Mouse (Mus musculus): Measurements from ENCODE around the gene Zmynd12.

Gene Zmynd12

DNA sequence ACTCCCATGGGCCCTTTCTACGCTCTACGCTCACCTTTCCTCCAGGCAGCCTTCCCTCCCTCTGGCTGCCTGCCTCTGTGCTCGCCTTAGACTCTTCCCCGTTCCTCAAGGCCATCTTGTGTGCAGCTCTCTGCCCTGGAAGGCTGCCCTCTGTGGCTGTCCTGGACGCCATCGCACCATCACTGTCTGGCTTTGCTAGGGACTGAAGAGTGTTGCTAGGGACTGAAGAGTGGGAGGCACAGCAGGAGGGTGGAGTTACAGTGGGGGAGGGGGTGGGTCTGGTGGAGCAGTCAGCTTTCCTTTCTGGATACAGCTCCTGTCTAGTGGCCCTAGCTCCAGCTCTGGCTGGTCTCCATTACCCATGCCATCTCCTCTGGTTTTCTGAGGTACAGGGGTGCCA is 19.9 kb downstream of the Zmynd12 start:
- intact Hi-C loops (cut with DNase I): no loop called here

DNA sequence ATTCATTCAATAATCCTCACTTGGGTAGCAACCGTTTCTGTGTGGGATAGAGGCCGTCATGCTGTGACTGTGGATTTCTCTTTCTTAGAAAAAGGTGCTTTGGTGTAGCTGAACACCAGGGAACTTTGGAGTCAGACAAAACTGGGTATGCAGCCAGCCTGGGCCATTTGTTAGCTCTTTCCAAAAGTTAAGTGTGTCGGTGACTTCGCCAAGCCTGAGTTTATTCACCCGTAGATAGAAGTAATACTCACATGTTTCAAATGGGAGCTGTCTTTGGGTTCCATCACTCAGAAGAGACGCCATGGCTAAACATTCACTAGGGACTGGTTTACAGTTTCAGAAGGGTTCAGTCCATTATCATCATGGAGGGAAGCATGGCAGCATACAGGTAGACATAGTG is 24.6 kb downstream of the Zmynd12 start:
- intact Hi-C loops (cut with DNase I): no loop called here

DNA sequence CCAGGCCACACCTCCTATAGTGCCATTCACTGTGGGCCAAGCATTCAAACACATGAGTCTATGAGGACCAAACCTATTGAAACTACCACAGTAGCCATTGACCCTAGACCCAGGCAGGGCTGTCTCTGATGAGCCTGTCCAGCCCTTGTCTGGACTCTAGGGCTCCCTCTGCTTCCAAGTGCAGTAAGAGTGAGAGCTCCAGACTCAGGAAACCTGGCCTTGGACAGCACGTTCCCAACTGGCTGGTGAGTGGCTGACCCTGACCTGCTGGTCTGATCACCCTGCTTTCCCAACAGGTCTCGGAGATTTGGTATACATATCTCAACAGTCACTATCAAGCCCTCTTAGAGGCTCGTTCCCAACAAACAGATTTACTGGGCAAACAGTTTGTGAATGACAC is 25.2 kb downstream of the Zmynd12 start:
- intact Hi-C loops (cut with DNase I): no loop called here

DNA sequence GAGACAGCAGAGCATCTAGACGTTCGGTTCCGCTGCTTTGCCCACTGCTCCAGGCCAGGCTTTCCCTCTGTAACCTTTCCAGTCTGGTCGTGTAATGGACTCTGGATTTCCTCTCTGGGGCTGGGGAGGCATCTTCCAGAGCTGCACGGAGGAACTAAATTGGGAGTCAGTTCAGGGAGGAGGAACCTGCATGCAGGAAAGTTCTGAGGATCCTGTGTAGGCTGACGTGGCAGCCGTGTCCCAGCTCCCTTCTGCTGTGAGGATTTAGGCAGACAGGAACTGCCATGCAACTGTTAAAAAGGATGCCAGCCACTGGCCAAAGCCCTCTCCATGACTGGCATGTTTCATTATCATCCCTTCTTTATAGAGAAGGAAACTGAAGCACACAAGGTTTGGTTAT is 27.8 kb downstream of the Zmynd12 start:
- intact Hi-C loops (cut with DNase I): no loop called here

DNA sequence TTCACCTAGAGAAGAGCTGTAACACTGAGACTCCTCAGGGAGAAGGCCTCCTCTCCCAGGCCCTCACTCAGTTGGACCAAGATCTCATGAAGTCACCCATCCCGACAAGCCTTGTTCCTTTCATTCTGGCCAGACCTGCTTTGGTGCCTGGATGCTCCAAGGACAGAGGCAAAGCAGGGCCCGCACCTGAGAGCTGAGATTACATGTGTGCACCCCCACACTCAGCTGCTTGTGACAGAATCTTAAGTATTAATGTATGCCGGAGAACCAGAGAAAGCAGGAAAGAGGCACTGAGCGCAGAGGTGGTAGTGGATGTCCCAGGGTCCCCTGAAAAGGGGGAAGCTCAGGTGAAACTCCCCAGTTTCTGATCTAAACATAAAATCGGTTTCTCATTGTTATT is 30.5 kb downstream of the Zmynd12 start:
- intact Hi-C loops (cut with DNase I): no loop called here

DNA sequence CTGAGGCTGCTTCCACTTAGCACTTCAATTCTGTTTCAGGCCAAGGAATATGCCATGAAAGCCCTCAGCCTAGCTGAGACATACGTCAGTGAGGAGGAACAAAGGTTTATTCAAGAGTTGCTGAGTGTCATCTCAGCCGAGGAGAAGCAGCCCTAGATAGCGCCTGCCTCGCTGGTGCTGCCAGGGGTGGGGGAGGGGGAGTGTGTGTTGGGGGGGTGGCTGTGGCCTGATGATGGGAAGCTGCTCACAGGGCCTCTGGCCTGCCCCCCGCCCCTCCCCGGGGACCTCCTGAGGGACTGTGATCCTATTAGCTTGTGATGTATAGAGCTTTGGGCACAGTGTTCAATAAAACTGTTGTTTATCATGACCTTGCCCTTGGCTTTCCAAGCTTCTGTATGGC is 30.9 kb downstream of the Zmynd12 start:
- intact Hi-C loops (cut with DNase I): no loop called here

DNA sequence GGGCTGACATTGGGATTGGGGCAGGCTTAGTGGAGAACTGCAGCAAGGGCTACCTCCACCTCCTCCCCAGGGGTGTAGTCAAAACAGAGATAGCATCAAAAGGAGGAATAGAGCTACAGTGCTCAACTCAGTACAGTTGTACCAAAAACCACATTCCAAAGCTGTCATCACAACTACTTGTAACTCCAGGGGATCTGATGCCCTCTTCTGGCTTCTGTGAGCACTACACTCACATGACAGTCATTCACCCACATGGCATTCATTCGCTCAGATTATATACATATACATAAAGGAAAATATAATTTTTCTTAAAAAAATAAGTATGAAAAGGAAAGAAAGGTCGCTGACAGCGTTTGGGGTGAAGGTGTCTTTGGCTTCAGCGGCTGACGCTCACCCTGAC is 37.7 kb downstream of the Zmynd12 start:
- intact Hi-C loops (cut with DNase I): loop anchor here (10.0 kb wide), 1 partner anchor 65 kb away; no protein-coding TSS in a partner anchor

DNA sequence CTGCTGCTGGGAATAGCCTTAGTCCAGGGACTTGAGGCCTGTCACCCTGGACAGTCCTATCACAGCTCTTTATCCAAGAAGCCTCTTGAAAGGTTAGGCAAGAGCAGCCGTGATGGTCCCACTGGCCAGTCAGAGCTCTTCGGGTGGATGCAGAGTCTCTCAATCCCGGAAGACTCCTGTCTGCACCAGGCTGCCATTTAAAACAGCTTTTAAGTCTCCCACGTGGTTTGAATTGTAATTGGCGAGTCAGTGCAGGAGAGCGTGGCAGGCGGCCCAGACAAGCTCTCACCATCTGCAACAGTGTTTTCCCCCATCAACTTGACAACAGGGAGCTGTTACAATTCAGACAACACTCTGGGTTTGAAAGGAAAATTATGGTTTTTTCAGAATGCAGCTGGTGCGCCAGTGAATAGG is 38.1 kb downstream of the Zmynd12 start:
- intact Hi-C loops (cut with DNase I): loop anchor here (10.0 kb wide), 1 partner anchor 66 kb away; no protein-coding TSS in a partner anchor

DNA sequence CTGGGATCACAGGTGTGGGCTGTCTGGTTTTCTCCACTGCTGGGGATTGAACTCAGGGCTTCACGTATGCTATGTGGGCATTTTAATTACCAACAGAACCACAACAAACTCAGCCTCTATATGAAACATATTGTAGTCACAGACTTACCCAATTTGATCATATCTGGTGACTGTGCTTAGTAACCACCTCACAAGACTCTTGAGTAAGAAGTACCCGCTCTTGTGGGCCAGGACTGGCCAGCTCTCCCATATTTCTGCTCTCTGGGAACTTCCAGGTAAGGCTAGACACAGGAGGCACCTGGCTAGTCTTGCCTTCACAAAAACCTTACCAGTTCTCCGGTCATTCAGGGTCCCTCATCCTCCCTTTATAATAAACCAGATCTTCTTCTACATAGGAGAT is 39.8 kb downstream of the Zmynd12 start:
- intact Hi-C loops (cut with DNase I): loop anchor here (10.0 kb wide), 1 partner anchor 68 kb away; no protein-coding TSS in a partner anchor

DNA sequence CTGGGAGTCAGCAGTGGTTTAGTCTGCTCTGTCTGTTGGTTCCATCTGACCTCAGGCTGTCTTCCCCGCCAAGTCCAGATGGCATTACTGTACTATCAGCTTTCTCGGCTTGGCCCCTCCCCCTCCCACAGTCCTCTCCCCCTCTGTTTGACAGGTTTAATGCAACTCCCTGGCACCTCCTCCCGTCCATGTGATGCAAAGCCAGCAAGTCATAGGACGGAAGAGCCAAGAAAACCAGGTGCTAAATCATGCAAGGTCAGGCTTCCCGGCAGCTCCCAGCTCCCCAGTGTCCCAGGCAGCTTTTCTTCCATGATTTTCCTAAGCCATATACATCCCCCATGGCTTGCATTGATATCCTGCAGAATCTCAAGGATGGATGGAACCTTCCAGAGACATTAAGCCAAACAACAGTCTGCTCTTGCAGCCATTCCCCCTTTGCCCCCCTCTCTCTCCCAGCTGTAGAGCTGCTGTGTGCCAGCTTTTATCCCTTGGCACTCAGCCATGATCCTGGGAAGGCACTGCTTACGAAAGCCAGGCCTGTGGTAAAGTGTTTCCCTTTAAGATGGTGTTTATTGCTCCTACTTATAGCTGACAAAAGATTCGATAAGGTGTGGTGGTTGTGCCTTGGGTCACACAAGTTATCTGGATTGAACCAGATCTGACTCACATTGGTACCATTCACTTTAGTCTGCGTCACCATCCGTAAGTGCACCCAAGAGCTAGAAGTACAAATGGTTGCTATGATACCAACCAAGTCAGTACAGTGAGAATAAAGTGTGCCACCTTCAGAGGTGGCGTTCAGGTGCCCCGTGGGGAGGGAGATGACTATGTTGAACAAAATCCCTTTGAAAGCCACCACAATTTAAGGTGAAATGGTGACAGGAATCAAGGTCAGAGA is 40.5 kb downstream of the Zmynd12 start:
- intact Hi-C loops (cut with DNase I): loop anchor here (10.0 kb wide), 1 partner anchor 68 kb away; no protein-coding TSS in a partner anchor

DNA sequence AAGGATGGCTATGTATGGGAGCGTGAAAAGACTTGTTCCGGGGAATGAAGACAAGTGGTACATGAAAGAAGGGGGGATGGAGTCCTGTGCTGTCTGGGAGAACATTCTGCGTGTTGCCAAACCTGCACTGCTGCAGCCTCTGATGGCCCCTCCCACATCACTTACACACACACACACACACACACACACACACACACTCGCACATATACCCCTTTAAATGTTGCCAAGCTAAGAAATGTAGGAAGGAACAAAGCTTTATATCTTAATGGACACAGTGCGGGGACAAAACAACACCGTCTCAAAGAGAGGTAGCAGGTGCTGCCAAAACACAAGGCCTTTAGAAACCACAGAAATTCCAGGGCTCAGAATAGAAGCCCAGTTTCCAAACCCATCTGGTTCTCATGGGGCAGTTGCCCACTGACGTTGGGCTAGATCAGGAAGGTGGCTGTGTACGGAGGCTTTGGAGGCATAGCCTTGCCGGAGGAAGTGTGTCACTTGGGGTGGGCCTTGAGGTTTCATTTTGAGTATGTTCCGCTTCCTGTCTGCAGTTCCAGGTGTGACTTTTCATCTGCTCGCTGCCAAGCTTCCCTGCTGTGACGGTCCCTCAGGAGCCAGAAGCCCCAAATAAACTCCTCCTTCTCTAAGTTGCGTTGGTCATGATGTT is 41.3 kb downstream of the Zmynd12 start:
- intact Hi-C loops (cut with DNase I): loop anchor here (10.0 kb wide), 1 partner anchor 69 kb away; no protein-coding TSS in a partner anchor

DNA sequence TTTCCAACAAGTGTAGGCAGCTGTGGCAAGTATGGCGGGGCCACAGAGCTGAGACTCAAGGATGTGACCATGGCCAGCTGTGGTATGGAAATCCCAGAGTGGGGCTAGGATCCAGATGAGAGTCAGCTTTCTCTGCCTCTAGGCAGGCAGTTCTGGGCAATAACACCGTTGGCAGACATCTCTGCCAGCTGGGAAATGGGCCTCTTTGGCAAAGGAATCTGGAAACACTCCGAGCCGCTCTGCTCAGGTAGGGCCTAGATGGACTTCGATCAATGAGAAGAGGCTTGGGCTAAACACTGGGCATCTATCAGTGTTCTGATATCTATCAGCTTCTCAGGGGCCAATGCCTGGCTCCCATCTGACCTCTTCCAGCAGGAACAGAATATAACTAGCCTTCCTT is 43.2 kb downstream of the Zmynd12 start:
- intact Hi-C loops (cut with DNase I): loop anchor here (10.0 kb wide), 1 partner anchor 71 kb away; no protein-coding TSS in a partner anchor

DNA sequence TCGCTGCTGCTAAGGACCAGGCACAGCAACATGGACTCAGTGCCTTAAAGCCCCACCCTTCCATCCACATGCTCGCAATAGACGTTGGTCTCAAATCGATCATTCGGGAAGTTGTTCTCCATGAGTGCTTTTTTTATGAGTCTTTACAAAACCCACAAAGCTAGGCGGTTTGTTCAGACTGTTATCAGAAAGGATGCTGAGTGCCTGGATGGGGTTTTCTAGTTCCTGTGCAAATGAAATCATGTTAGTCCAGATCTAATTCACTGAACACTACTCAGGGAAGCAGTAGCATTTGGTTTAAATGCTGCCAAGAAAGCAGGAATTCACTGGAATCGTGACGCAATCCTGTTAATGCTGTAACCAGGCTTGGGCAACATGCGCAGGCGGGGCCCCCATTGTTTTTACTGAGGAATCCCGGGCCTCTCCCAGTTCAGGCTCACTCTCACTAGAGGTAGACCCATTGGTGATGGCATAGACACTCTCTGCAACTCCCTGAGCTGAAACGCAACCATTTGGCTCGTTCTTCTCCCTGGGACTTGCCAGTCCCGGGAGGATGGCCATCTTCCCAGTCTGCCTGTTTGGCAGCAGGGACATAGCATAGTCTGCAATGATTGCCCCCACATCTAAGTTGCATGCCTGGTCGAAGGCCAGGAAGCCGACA is 45.2 kb downstream of the Zmynd12 start:
- intact Hi-C loops (cut with DNase I): loop anchor here (10.0 kb wide), 1 partner anchor 73 kb away; no protein-coding TSS in a partner anchor

DNA sequence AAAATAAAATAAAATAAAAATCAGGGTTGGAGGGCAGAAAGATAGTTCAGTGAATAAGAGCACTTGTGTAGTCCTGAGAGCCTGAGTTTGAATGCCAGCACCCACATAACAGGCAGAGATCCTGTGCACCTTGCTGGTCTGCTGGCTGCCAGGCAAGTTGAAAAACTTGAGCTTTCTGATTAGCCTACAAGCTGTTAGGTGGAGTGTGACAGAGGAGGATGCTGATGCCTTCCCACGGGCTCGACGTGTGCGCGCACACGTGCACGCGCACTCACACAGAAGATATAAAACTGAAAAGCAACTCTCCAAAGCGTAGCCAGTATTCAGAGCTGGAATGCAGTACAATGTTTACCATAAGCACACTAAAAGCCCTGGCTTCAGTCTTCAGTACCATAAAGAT is 49.9 kb downstream of the Zmynd12 start:
- intact Hi-C loops (cut with DNase I): no loop called here

DNA sequence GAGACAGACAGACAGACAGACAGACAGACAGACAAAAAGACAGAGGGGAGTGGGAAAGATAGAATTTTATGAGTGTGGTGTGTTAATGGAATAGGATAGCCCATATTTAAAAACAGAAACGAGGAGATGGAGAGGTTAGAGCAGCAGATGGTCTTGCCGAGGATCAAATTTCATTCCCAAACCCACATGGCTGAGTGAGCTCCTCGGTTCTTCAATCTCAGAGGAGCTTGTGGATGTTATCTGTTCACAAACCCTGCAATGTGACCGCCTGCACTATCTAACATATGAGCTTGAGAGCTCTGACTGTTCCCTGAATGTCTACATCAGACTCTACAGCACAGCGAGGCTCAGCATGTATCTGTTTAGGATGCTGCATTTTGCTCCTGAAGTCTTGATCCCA is 50.5 kb downstream of the Zmynd12 start:
- intact Hi-C loops (cut with DNase I): no loop called here

DNA sequence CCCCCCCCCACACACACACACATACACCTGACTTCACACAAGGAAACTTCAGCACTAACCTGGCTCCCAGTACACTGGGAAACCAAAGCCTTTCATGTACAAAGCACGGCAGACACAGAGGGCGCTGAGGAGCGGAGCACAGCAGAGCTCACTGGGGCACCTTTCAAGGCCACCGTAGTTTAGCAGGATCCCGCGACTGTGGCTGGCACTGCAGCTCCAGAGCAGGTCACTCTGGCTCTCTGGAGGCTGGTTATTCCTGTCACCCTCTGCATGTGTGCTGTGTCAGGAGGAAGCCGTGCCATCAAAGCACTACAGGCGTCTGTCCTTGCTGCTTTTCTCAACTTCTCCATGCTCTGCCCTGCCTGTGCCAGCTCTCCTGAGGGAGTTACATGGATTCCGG is 60.4 kb downstream of the Zmynd12 start:
- intact Hi-C loops (cut with DNase I): no loop called here

DNA sequence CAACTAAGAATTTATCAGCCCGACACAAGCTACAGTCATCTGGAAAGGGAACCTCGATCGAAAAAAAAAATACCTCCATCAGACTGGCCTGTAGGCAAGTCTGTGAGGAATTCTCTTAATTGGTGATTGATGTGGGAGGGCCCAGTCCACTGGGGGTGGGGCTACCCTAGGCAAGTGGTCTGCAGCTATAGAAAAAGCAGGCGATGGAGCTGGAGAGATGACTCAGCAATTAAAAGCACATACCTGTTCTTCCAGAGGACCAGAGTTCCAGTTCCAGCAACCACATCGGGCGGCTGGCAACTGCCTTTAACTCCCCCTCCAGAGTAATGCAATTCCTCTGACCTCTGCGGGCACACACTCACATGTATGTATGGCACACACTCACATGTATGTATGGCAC is 62.3 kb downstream of the Zmynd12 start:
- intact Hi-C loops (cut with DNase I): no loop called here

DNA sequence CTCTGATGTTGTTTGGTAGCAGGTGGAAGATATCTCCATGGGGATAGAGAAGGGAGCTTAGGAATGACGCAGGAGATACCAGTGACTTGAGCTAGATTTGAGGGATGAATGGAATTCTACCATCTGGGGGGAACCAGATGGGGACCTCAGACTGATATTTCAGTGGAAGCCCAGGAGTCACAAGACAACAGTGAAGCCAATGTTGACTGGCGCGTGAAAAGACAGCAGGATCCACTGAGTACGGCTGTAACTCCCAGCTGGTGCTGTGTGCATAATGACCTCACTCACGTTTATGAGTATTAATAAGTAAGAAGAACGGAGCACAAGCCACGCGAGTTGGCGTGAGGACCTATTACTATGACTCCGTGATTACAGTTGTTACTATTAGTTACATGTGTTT is 67.1 kb downstream of the Zmynd12 start:
- intact Hi-C loops (cut with DNase I): no loop called here

DNA sequence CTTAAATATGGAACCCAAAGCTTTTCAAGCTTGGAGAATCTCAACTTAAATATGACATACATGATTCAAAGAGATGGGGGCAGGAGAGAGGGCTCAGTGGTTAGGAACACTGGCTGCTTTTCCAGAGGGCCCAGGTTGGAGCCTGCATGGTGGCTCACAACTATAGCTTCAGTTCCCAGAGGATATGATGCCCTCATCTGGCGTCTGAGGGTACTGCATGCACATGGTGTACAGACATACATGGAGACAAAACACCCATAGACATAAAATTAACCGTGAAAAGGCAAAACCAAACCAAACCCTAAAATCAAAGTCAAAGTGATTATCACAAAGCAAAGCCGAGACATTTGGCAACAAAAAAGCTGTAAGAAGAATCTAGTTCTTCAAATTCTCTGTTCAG is 68.2 kb downstream of the Zmynd12 start:
- intact Hi-C loops (cut with DNase I): no loop called here

DNA sequence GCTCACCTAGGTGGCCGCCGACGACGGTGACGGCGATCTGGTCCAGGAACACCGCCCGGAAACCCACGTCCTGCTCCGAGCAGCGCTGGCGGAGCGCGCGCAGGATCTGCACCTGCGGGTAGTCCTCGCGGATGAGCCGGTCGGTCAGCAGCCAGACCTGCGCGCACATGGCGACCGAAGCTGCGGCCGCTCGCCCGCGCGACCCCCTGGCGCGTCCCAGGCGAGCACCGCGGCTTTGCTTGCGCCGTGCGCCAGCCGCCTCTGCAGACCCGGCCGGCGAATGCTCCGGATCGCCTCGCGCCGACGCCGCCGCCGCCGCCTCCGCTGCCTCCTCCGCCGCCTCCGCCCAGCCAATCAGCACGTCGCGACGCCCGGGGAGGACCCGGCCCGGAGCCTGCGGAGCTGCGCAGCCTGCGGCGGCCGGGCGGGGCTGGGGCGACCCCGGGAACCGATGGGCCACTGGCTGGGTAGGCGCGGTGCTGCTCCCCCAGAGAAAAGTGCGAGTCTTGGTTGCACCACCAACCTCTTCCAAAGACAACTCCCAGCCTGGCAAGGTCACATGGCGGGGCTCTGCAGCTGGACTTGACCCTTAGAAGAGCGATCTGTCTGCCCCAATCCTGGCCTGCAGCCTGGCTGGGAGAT is 69.8 kb downstream of the Zmynd12 start, which contains the start of gene Rimkla:
Gene Rimkla, minus strand, starts transcription at position 338 of the 642 bp plus-strand sequence.
- intact Hi-C loops (cut with DNase I): no loop called here

DNA sequence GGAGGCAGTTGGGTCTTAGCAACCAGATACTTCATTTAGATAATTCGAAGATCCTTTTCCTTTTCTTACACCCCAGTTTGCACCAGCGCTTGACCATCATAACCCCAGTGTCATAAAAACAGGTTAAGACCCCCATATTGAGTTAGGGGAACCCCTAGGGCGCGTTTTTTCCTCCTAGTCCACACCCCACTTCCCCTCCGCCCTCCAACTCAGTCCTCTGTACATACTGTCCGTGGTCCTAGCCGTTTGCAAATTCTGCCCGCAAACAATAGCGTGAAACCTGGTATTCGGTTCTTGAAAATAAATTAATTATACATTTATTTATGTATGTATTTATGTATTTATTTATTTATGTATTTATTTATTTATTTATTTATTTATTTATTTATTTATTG is 70.3 kb downstream of the Zmynd12 start:
- intact Hi-C loops (cut with DNase I): no loop called here
